ENCODE assay signal across 12 mouse cellular contexts in genomic region chr7:81538070-81538675, GRCm38 (mm10). TPM values are rescaled to one million over a fixed set of nuclear protein-coding genes. Genes with fewer than 3 reads are reported as not detected.
DNase-seq lines count a peak whose midpoint lies in the region; ATAC-seq lines count a peak whose summit lies in the region.
"Had no signal": no experiment of that assay in that cellular context is flagged by ENCODE, and none has a peak within 500 bp of the region (broad histone marks: within the 10 kb centered on the region; RNA-seq: fewer than 3 reads in every experiment).

No protein-coding gene starts in this region.

- no peak overlapping the region for H3K27ac ChIP-seq in forebrain, embryonic 14.5 days (ENCODE audit: low read depth, low read length)
- no peak overlapping the region for H3K27ac ChIP-seq in forebrain, embryonic 16.5 days (ENCODE audit: low read length)
- no peak overlapping the region for H3K27ac ChIP-seq in midbrain, embryonic 11.5 days (ENCODE audit: low read depth, low read length)
- no peak overlapping the region for H3K27ac ChIP-seq in midbrain, embryonic 16.5 days (ENCODE audit: low read length)
- H3K27ac ChIP-seq in midbrain, embryonic 15.5 days, result no peak overlapping the region
- H3K27ac ChIP-seq: limb, embryonic 12.5 days had no signal

- ATAC-seq in forebrain, embryonic 14.5 days, result no peak
- no peak for ATAC-seq in forebrain, embryonic 16.5 days
- ATAC-seq in midbrain, embryonic 11.5 days (ENCODE audit: low FRiP score), result no peak
- ATAC-seq in midbrain, embryonic 16.5 days, result no peak
- ATAC-seq in activated CD4-positive, CD25-positive, alpha-beta regulatory T cell, adult 4 months, result peak; percentile 79
- ATAC-seq in midbrain, embryonic 15.5 days (replicated peaks), result no peak
- ATAC-seq: Patski had no signal

- H3K4me2 ChIP-seq in forebrain, embryonic 14.5 days (ENCODE audit: low read length), result no peak overlapping the region
- H3K4me2 ChIP-seq in forebrain, embryonic 16.5 days (ENCODE audit: low read length), result no peak overlapping the region
- H3K4me2 ChIP-seq in midbrain, embryonic 11.5 days, result no peak overlapping the region
- H3K4me2 ChIP-seq in midbrain, embryonic 16.5 days (ENCODE audit: low read length), result no peak overlapping the region
- H3K4me2 ChIP-seq in midbrain, embryonic 15.5 days, result no peak overlapping the region
- H3K4me2 ChIP-seq: limb, embryonic 12.5 days had no signal

- H3K4me1 ChIP-seq in forebrain, embryonic 14.5 days (ENCODE audit: control insufficient read depth, insufficient read depth, low read length), result peaks cover 8% of the 10 kb centered on the region; the same call in 1 of the 2 replicates
- H3K4me1 ChIP-seq in forebrain, embryonic 16.5 days (replicated peaks; ENCODE audit: control insufficient read depth, insufficient read depth, low read length), result peaks cover 7% of the 10 kb centered on the region
- H3K4me1 ChIP-seq in midbrain, embryonic 11.5 days (ENCODE audit: control insufficient read depth, insufficient read depth, low read length), result 0 out of 2 replicates have a peak, but pooled peaks cover 2% of the 10 kb centered on the region
- no peaks in the 10 kb centered on the region; the same call in 1 of the 2 replicates for H3K4me1 ChIP-seq in midbrain, embryonic 16.5 days (ENCODE audit: control insufficient read depth, insufficient read depth, low read length)
- H3K4me1 ChIP-seq in midbrain, embryonic 15.5 days, result peaks cover 9% of the 10 kb centered on the region; the same call in 1 of the 2 replicates
- H3K4me1 ChIP-seq: limb, embryonic 12.5 days had no signal

- H3K9ac ChIP-seq in forebrain, embryonic 14.5 days (ENCODE audit: low read length), result no peak overlapping the region
- no peak overlapping the region for H3K9ac ChIP-seq in forebrain, embryonic 16.5 days (replicated peaks; ENCODE audit: low read depth, low read length)
- H3K9ac ChIP-seq in midbrain, embryonic 11.5 days (ENCODE audit: low read length), result no peak overlapping the region
- H3K9ac ChIP-seq in midbrain, embryonic 16.5 days (ENCODE audit: low read depth, low read length), result no peak overlapping the region
- 0 out of 2 replicates have a peak overlapping the region, but pooled peaks have one; percentile 2 for H3K9ac ChIP-seq in midbrain, embryonic 15.5 days
- H3K9ac ChIP-seq: limb, embryonic 12.5 days had no signal

- H3K36me3 ChIP-seq in forebrain, embryonic 14.5 days (ENCODE audit: control insufficient read depth, insufficient read depth, low read length), result peaks cover 23% of the 10 kb centered on the region
- peaks cover 17% of the 10 kb centered on the region for H3K36me3 ChIP-seq in forebrain, embryonic 16.5 days (ENCODE audit: control insufficient read depth, insufficient read depth)
- H3K36me3 ChIP-seq in midbrain, embryonic 11.5 days (ENCODE audit: control insufficient read depth, insufficient read depth, low read length), result peaks cover 6% of the 10 kb centered on the region; the same call in 1 of the 2 replicates
- H3K36me3 ChIP-seq in midbrain, embryonic 16.5 days (ENCODE audit: control insufficient read depth, insufficient read depth, low read length), result peaks cover 13% of the 10 kb centered on the region
- peaks cover 21% of the 10 kb centered on the region for H3K36me3 ChIP-seq in midbrain, embryonic 15.5 days (replicated peaks)

- H3K4me3 ChIP-seq in forebrain, embryonic 14.5 days (ENCODE audit: low read depth, low read length), result no peak overlapping the region
- H3K4me3 ChIP-seq in forebrain, embryonic 16.5 days (replicated peaks; ENCODE audit: low read length), result no peak overlapping the region
- H3K4me3 ChIP-seq in midbrain, embryonic 11.5 days (ENCODE audit: low read depth, low read length), result no peak overlapping the region
- no peak overlapping the region for H3K4me3 ChIP-seq in midbrain, embryonic 16.5 days (ENCODE audit: low read depth, low read length)
- H3K4me3 ChIP-seq in midbrain, embryonic 15.5 days, result no peak overlapping the region
- H3K4me3 ChIP-seq: limb, embryonic 12.5 days had no signal

- 72% methylated on average over 2 of the region's 2 CpGs for WGBS in forebrain, embryonic 14.5 days
- 85% methylated on average over 2 of the region's 2 CpGs for WGBS in forebrain, embryonic 16.5 days
- WGBS in midbrain, embryonic 11.5 days, result 80% methylated on average over 2 of the region's 2 CpGs
- WGBS in midbrain, embryonic 16.5 days, result 83% methylated on average over 2 of the region's 2 CpGs
- 73% methylated on average over 2 of the region's 2 CpGs for WGBS in midbrain, embryonic 15.5 days

- H3K27me3 ChIP-seq in forebrain, embryonic 14.5 days (replicated peaks; ENCODE audit: control insufficient read depth, insufficient read depth, low read length), result no peaks in the 10 kb centered on the region
- no peaks in the 10 kb centered on the region for H3K27me3 ChIP-seq in forebrain, embryonic 16.5 days (replicated peaks; ENCODE audit: control insufficient read depth, insufficient read depth, low read length)
- H3K27me3 ChIP-seq in midbrain, embryonic 11.5 days (ENCODE audit: control insufficient read depth, insufficient read depth, low read length), result no peaks in the 10 kb centered on the region
- H3K27me3 ChIP-seq in midbrain, embryonic 16.5 days (ENCODE audit: control insufficient read depth, insufficient read depth, low read depth, low read length), result no peaks in the 10 kb centered on the region
- H3K27me3 ChIP-seq in midbrain, embryonic 15.5 days (replicated peaks), result no peaks in the 10 kb centered on the region
- H3K27me3 ChIP-seq: limb, embryonic 12.5 days had no signal

- peaks cover 5% of the 10 kb centered on the region; the same call in 1 of the 2 replicates for H3K9me3 ChIP-seq in forebrain, embryonic 14.5 days (replicated peaks; ENCODE audit: control insufficient read depth, low read length)
- no peaks in the 10 kb centered on the region for H3K9me3 ChIP-seq in forebrain, embryonic 16.5 days (ENCODE audit: control insufficient read depth, low read length)
- no peaks in the 10 kb centered on the region for H3K9me3 ChIP-seq in midbrain, embryonic 11.5 days (ENCODE audit: control insufficient read depth, low read length)
- no peaks in the 10 kb centered on the region for H3K9me3 ChIP-seq in midbrain, embryonic 16.5 days (replicated peaks; ENCODE audit: control insufficient read depth, low read length, poor library complexity, severe bottlenecking)
- H3K9me3 ChIP-seq in midbrain, embryonic 15.5 days, result no peaks in the 10 kb centered on the region
- H3K9me3 ChIP-seq: limb, embryonic 12.5 days had no signal

- peak; percentile 21 for DNase-seq in forebrain, embryonic 14.5 days (ENCODE audit: low spot score)
- peak; percentile 83 for DNase-seq in midbrain, embryonic 11.5 days (ENCODE audit: low spot score, missing footprints)
- no peak for DNase-seq in cerebellum, adult 8-10 months
- DNase-seq in gastrocnemius, adult 18-20 months (ENCODE audit: low spot score), result no peak

RNA-seq across cellular contexts. Expression of gene Fsd2, which starts 28.6 kb away (rescaled TPM):
- polyA plus RNA-seq in forebrain, embryonic 14.5 days (2014; fragmentation: Nextera tagmentation; extraction: Ambion mirVana), result 0.09 and 0.23 TPM in 2 replicates
- 0.25 and 0.46 TPM in 2 replicates for polyA plus RNA-seq in forebrain, embryonic 16.5 days (2015; fragmentation: Nextera tagmentation; extraction: Ambion mirVana)
- polyA plus RNA-seq in midbrain, embryonic 11.5 days (2014; fragmentation: Nextera tagmentation; extraction: Ambion mirVana), result 0.08 and 0.22 TPM in 2 replicates
- 0.19 and 0.25 TPM in 2 replicates for polyA plus RNA-seq in midbrain, embryonic 16.5 days (2015; fragmentation: Nextera tagmentation; extraction: Ambion mirVana)
- polyA plus RNA-seq in activated CD4-positive, CD25-positive, alpha-beta regulatory T cell, adult 4 months (2017; shearing (Covaris generic)), result 1 to 10 TPM; 5.0 to 5.1 TPM
- 0.17 and 0.29 TPM in 2 replicates for polyA plus RNA-seq in midbrain, embryonic 15.5 days (2015; fragmentation: Nextera tagmentation; extraction: Ambion mirVana)
- total RNA-seq in gastrocnemius, adult 18-20 months (2021), result 100 to 1,000 TPM; 325 to 384 TPM
- polyA plus RNA-seq: intestine, embryonic 14.5 days; Patski had no signal

RNA-seq across cellular contexts. Expression of gene Whamm, which starts 32.9 kb away (rescaled TPM):
- polyA plus RNA-seq in forebrain, embryonic 14.5 days (2014; fragmentation: Nextera tagmentation; extraction: Ambion mirVana), result 4.7 and 5.8 TPM in 2 replicates
- polyA plus RNA-seq in forebrain, embryonic 16.5 days (2015; fragmentation: Nextera tagmentation; extraction: Ambion mirVana), result 3.6 and 6.0 TPM in 2 replicates
- polyA plus RNA-seq in midbrain, embryonic 11.5 days (2014; fragmentation: Nextera tagmentation; extraction: Ambion mirVana), result 4.2 and 5.7 TPM in 2 replicates
- 4.3 TPM in 2 replicates for polyA plus RNA-seq in midbrain, embryonic 16.5 days (2015; fragmentation: Nextera tagmentation; extraction: Ambion mirVana)
- polyA plus RNA-seq in activated CD4-positive, CD25-positive, alpha-beta regulatory T cell, adult 4 months (2017; shearing (Covaris generic)), result 1 to 10 TPM; 4.1 to 4.4 TPM
- polyA plus RNA-seq in midbrain, embryonic 15.5 days (2015; fragmentation: Nextera tagmentation; extraction: Ambion mirVana), result 6.0 and 6.9 TPM in 2 replicates
- 1 to 10 TPM; 7.9 to 8.8 TPM for total RNA-seq in gastrocnemius, adult 18-20 months (2021)

RNA-seq across cellular contexts. Expression of gene BC048679, which starts 40.1 kb away (rescaled TPM):
- polyA plus RNA-seq in forebrain, embryonic 14.5 days (2014; fragmentation: Nextera tagmentation; extraction: Ambion mirVana), result not detected in 2 replicates
- not detected in 2 replicates for polyA plus RNA-seq in forebrain, embryonic 16.5 days (2015; fragmentation: Nextera tagmentation; extraction: Ambion mirVana)
- polyA plus RNA-seq in midbrain, embryonic 11.5 days (2014; fragmentation: Nextera tagmentation; extraction: Ambion mirVana), result not detected in 2 replicates
- polyA plus RNA-seq in midbrain, embryonic 16.5 days (2015; fragmentation: Nextera tagmentation; extraction: Ambion mirVana), result not detected in 2 replicates
- not detected for polyA plus RNA-seq in activated CD4-positive, CD25-positive, alpha-beta regulatory T cell, adult 4 months (2017; shearing (Covaris generic))
- not detected in 2 replicates for polyA plus RNA-seq in midbrain, embryonic 15.5 days (2015; fragmentation: Nextera tagmentation; extraction: Ambion mirVana)
- total RNA-seq in gastrocnemius, adult 18-20 months (2021), result 1 to 10 TPM; 4.2 to 9.7 TPM
- polyA plus RNA-seq: cortical plate, adult 2 months; intestine, embryonic 14.5 days; limb, embryonic 12.5 days; Patski had no signal

RNA-seq across cellular contexts. Expression of gene Ap3b2, which starts 44.4 kb away (rescaled TPM):
- 82.3 and 105 TPM in 2 replicates for polyA plus RNA-seq in forebrain, embryonic 14.5 days (2014; fragmentation: Nextera tagmentation; extraction: Ambion mirVana)
- polyA plus RNA-seq in forebrain, embryonic 16.5 days (2015; fragmentation: Nextera tagmentation; extraction: Ambion mirVana), result 133 and 142 TPM in 2 replicates
- 33.4 and 34.4 TPM in 2 replicates for polyA plus RNA-seq in midbrain, embryonic 11.5 days (2014; fragmentation: Nextera tagmentation; extraction: Ambion mirVana)
- polyA plus RNA-seq in midbrain, embryonic 16.5 days (2015; fragmentation: Nextera tagmentation; extraction: Ambion mirVana), result 161 TPM in 2 replicates
- polyA plus RNA-seq in activated CD4-positive, CD25-positive, alpha-beta regulatory T cell, adult 4 months (2017; shearing (Covaris generic)), result not detected
- polyA plus RNA-seq in midbrain, embryonic 15.5 days (2015; fragmentation: Nextera tagmentation; extraction: Ambion mirVana), result 155 and 162 TPM in 2 replicates
- total RNA-seq in gastrocnemius, adult 18-20 months (2021), result under 1 TPM; 0.11 to 0.36 TPM

Comparison
In these comparisons a context has a peak if more than half of its experiments do, and no peak if none do; other contexts are left out.
1. DNase-seq: peak in forebrain, embryonic 14.5 days (single experiment) and midbrain, embryonic 11.5 days (single experiment); none in cerebellum, adult 8-10 months (single experiment) and gastrocnemius, adult 18-20 months (single experiment).